Mouse (Mus musculus): Measurements from ENCODE around the gene Gm20388. TPM values are rescaled to one million over a fixed set of nuclear protein-coding genes. Genes with fewer than 3 reads are reported as not detected.
A peak's percentile ranks its signal among the peaks of the same experiment; 100 is the strongest.

Gene Gm20388
- polyA plus RNA-seq, 1 experiment: 18.7 TPM

GRCm38 (mm10) chr8:120049949-120050348 is 139.3 kb downstream of the Gm20388 start:
- no peaks in the 10 kb centered on the region for H3K27me3 ChIP-seq (ENCODE audit: control insufficient read depth, insufficient read depth, low read length)
- TF ChIP-seq POLR2A (IDR thresholded peaks at IDR 0.05; ENCODE audit: borderline replicate concordance, insufficient read depth, low read length) (no peak), CTCF (IDR thresholded peaks at IDR 0.05; ENCODE audit: borderline replicate concordance, insufficient read depth, low read depth, low read length) (no peak)
- WGBS: 95% methylated on average over 13 of the region's 13 CpGs
- no peak overlapping the region for H3K4me3 ChIP-seq (replicated peaks; ENCODE audit: insufficient read depth, low read depth, low read length)
- H3K27ac ChIP-seq (ENCODE audit: insufficient read depth, low read length): no peak overlapping the region
- DNase-seq: no peak
- H3K4me1 ChIP-seq (ENCODE audit: control insufficient read depth, insufficient read depth, low read length): peaks cover 24% of the 10 kb centered on the region

GRCm38 (mm10) chr8:120050376-120050775 is 139.7 kb downstream of the Gm20388 start:
- 63% methylated on average over 10 of the region's 10 CpGs for WGBS

GRCm38 (mm10) chr8:120051006-120051405 is 140.4 kb downstream of the Gm20388 start:
- Histone ChIP-seq H3K27me3 (ENCODE audit: control insufficient read depth, insufficient read depth, low read length) (no peaks in the 10 kb centered on the region), H3K27ac (ENCODE audit: insufficient read depth, low read length) (no peak overlapping the region), H3K4me1 (ENCODE audit: control insufficient read depth, insufficient read depth, low read length) (peaks cover 22% of the 10 kb centered on the region), H3K4me3 (replicated peaks; ENCODE audit: insufficient read depth, low read depth, low read length) (no peak overlapping the region)
- TF ChIP-seq POLR2A (IDR thresholded peaks at IDR 0.05; ENCODE audit: borderline replicate concordance, insufficient read depth, low read length) (no peak), CTCF (IDR thresholded peaks at IDR 0.05; ENCODE audit: borderline replicate concordance, insufficient read depth, low read depth, low read length) (no peak)
- DNase-seq: no peak
- 30% methylated on average over 4 of the region's 4 CpGs for WGBS

More at GRCm38 (mm10) chr8:120050376-120050775, 139.7 kb downstream of the Gm20388 start:
- H3K4me3 ChIP-seq (replicated peaks; ENCODE audit: insufficient read depth, low read depth, low read length): no peak overlapping the region
- H3K27me3 ChIP-seq (ENCODE audit: control insufficient read depth, insufficient read depth, low read length): no peaks in the 10 kb centered on the region
- TF ChIP-seq CTCF (IDR thresholded peaks at IDR 0.05; ENCODE audit: borderline replicate concordance, insufficient read depth, low read depth, low read length) (no peak), POLR2A (IDR thresholded peaks at IDR 0.05; ENCODE audit: borderline replicate concordance, insufficient read depth, low read length) (no peak)
- H3K27ac ChIP-seq (ENCODE audit: insufficient read depth, low read length): no peak overlapping the region
- peaks cover 24% of the 10 kb centered on the region for H3K4me1 ChIP-seq (ENCODE audit: control insufficient read depth, insufficient read depth, low read length)
- peak in 1 of 2 experiments; percentile 50 for DNase-seq

- Histone ChIP-seq H3K27ac (ENCODE audit: insufficient read depth, low read length) (no peak overlapping the region), H3K4me3 (replicated peaks; ENCODE audit: insufficient read depth, low read depth, low read length) (no peak overlapping the region), H3K27me3 (ENCODE audit: control insufficient read depth, insufficient read depth, low read length) (no peaks in the 10 kb centered on the region), H3K4me1 (ENCODE audit: control insufficient read depth, insufficient read depth, low read length) (peaks cover 13% of the 10 kb centered on the region)
- WGBS: 95% methylated on average over 4 of the region's 4 CpGs
- DNase-seq: no peak
- TF ChIP-seq POLR2A (IDR thresholded peaks at IDR 0.05; ENCODE audit: borderline replicate concordance, insufficient read depth, low read length): no peak
- TF ChIP-seq CTCF (IDR thresholded peaks at IDR 0.05; ENCODE audit: borderline replicate concordance, insufficient read depth, low read depth, low read length): no peak
These were observed 141.3 kb downstream of the Gm20388 start for GRCm38 (mm10) chr8:120051908-120052307.

GRCm38 (mm10) chr8:120052318-120052717 is 141.7 kb downstream of the Gm20388 start:
- DNase-seq: no peak
- Histone ChIP-seq H3K4me1 (ENCODE audit: control insufficient read depth, insufficient read depth, low read length) (peaks cover 13% of the 10 kb centered on the region), H3K27ac (ENCODE audit: insufficient read depth, low read length) (no peak overlapping the region), H3K27me3 (ENCODE audit: control insufficient read depth, insufficient read depth, low read length) (no peaks in the 10 kb centered on the region), H3K4me3 (replicated peaks; ENCODE audit: insufficient read depth, low read depth, low read length) (no peak overlapping the region)
- 83% methylated on average over 8 of the region's 8 CpGs for WGBS
- no peak for TF ChIP-seq CTCF (IDR thresholded peaks at IDR 0.05; ENCODE audit: borderline replicate concordance, insufficient read depth, low read depth, low read length)
- TF ChIP-seq POLR2A (IDR thresholded peaks at IDR 0.05; ENCODE audit: borderline replicate concordance, insufficient read depth, low read length): no peak

GRCm38 (mm10) chr8:120054833-120055232 is 144.2 kb downstream of the Gm20388 start:
- H3K27me3 ChIP-seq (ENCODE audit: control insufficient read depth, insufficient read depth, low read length): no peaks in the 10 kb centered on the region
- DNase-seq: no peak
- 85% methylated on average over 3 of the region's 3 CpGs for WGBS
- TF ChIP-seq POLR2A (IDR thresholded peaks at IDR 0.05; ENCODE audit: borderline replicate concordance, insufficient read depth, low read length) (no peak), CTCF (IDR thresholded peaks at IDR 0.05; ENCODE audit: borderline replicate concordance, insufficient read depth, low read depth, low read length) (no peak)
- no peak overlapping the region for H3K4me3 ChIP-seq (replicated peaks; ENCODE audit: insufficient read depth, low read depth, low read length)
- peaks cover 13% of the 10 kb centered on the region for H3K4me1 ChIP-seq (ENCODE audit: control insufficient read depth, insufficient read depth, low read length)
- H3K27ac ChIP-seq (ENCODE audit: insufficient read depth, low read length): no peak overlapping the region

GRCm38 (mm10) chr8:120057078-120057477 is 146.4 kb downstream of the Gm20388 start:
- Histone ChIP-seq H3K4me1 (ENCODE audit: control insufficient read depth, insufficient read depth, low read length) (no peaks in the 10 kb centered on the region), H3K4me3 (replicated peaks; ENCODE audit: insufficient read depth, low read depth, low read length) (no peak overlapping the region), H3K27ac (ENCODE audit: insufficient read depth, low read length) (no peak overlapping the region), H3K27me3 (ENCODE audit: control insufficient read depth, insufficient read depth, low read length) (no peaks in the 10 kb centered on the region)
- no peak for TF ChIP-seq POLR2A (IDR thresholded peaks at IDR 0.05; ENCODE audit: borderline replicate concordance, insufficient read depth, low read length)
- TF ChIP-seq CTCF (IDR thresholded peaks at IDR 0.05; ENCODE audit: borderline replicate concordance, insufficient read depth, low read depth, low read length): no peak
- 62% methylated on average over 2 of the region's 2 CpGs for WGBS
- DNase-seq: no peak

- Histone ChIP-seq H3K27ac (ENCODE audit: insufficient read depth, low read length) (no peak overlapping the region), H3K4me3 (replicated peaks; ENCODE audit: insufficient read depth, low read depth, low read length) (no peak overlapping the region), H3K4me1 (ENCODE audit: control insufficient read depth, insufficient read depth, low read length) (peaks cover 11% of the 10 kb centered on the region), H3K27me3 (ENCODE audit: control insufficient read depth, insufficient read depth, low read length) (no peaks in the 10 kb centered on the region)
- whole genome bisulfite sequencing: 30% methylated on average over 14 of the region's 14 CpGs
- TF ChIP-seq POLR2A (IDR thresholded peaks at IDR 0.05; ENCODE audit: borderline replicate concordance, insufficient read depth, low read length) (no peak), CTCF (IDR thresholded peaks at IDR 0.05; ENCODE audit: borderline replicate concordance, insufficient read depth, low read depth, low read length) (no peak)
- DNase-seq: peak in 1 of 2 experiments; percentile 36
These were observed 152.1 kb downstream of the Gm20388 start for GRCm38 (mm10) chr8:120062742-120063141.
